Mouse (Mus musculus) MEL (cell line): Measurements from ENCODE around the gene Pip5k1b. TPM values are rescaled to one million over a fixed set of nuclear protein-coding genes. Genes with fewer than 3 reads are reported as not detected.

ENCODE experiments used
- DNase-seq: peaks from one replicate; pipeline ENCODE4 v3.0.0; 2011; ENCODE audit warnings: low read depth, low spot score
- H3K27ac ChIP-seq: 2 replicates; pipeline ENCODE4 v1.5.1; 2012; ENCODE audit warnings: low read depth, mild to moderate bottlenecking, control low read depth, low read length, moderate library complexity; ENCODE audit not compliant: control insufficient read depth
- H3K27me3 ChIP-seq, 2 experiments: fragments of 150-350 bp in 1 of 2; sonication (generic) in 1 of 2; 2 replicates each; pipeline ENCODE4 v1.6.1; 2012; ENCODE audit warnings: low read length in 2 of 2, mild to moderate bottlenecking in 2 of 2, improper control_type of control experiment in 1 of 2, moderate library complexity in 1 of 2; ENCODE audit not compliant: insufficient read depth in 2 of 2, control insufficient read depth in 1 of 2
- H3K36me3 ChIP-seq, 2 experiments: 2 replicates each; pipeline ENCODE4 v1.6.1; 2012 to 2014; ENCODE audit warnings: low read length in 2 of 2, improper control_type of control experiment in 1 of 2, inconsistent platforms in 1 of 2, mild to moderate bottlenecking in 1 of 2; ENCODE audit not compliant: insufficient read depth in 2 of 2, control insufficient read depth in 1 of 2
- H3K4me1 ChIP-seq, 2 experiments: fragments of 150-350 bp in 1 of 2; sonication (generic) in 1 of 2; 2 replicates each; pipeline ENCODE4 v1.6.1; 2012; ENCODE audit warnings: low read length in 2 of 2, improper control_type of control experiment in 1 of 2, mild to moderate bottlenecking in 1 of 2; ENCODE audit not compliant: insufficient read depth in 2 of 2, control insufficient read depth in 1 of 2
- H3K4me3 ChIP-seq, 2 experiments: fragments of 150-350 bp in 1 of 2; sonication (generic) in 1 of 2; 2 replicates each; pipeline ENCODE4 v1.5.1; 2012; ENCODE audit warnings: low read depth in 2 of 2, low read length in 2 of 2, mild to moderate bottlenecking in 2 of 2, moderate library complexity in 2 of 2, control low read depth in 1 of 2, improper control_type of control experiment in 1 of 2; ENCODE audit not compliant: control insufficient read depth in 1 of 2, insufficient read depth in 1 of 2
- H3K79me2 ChIP-seq: 2 replicates; pipeline ENCODE4 v1.6.1; 2012; ENCODE audit warnings: mild to moderate bottlenecking, low read length, moderate library complexity; ENCODE audit not compliant: control insufficient read depth, poor library complexity, insufficient read depth
- H3K9ac ChIP-seq: 2 replicates; pipeline ENCODE4 v1.6.1; 2012; ENCODE audit warnings: low read depth, mild to moderate bottlenecking, control low read depth, low read length, moderate library complexity; ENCODE audit not compliant: control insufficient read depth, poor library complexity, severe bottlenecking
- H3K9me3 ChIP-seq: fragments of 150-350 bp; sonication (generic); replicated peaks from 2 replicates; pipeline ENCODE4 v1.6.1; 2012; ENCODE audit warnings: mild to moderate bottlenecking, low read length, improper control_type of control experiment, moderate library complexity; ENCODE audit not compliant: insufficient read depth
- BHLHE40 ChIP-seq: IDR thresholded peaks from 2 replicates; pipeline ENCODE4 v1.6.1; 2012; ENCODE audit warnings: low read depth, mild to moderate bottlenecking, inconsistent platforms, low read length, improper control_type of control experiment, borderline replicate concordance
- ELF1 ChIP-seq: IDR thresholded peaks from 2 replicates; pipeline ENCODE4 v1.6.1; 2014; ENCODE audit warnings: low read depth, mild to moderate bottlenecking, inconsistent platforms, low read length, improper control_type of control experiment, moderate library complexity
- EP300 ChIP-seq, 2 experiments: IDR thresholded peaks; 2 replicates each; pipeline ENCODE4 v1.6.1; 2011; ENCODE audit warnings: improper control_type of control experiment in 2 of 2, low read length in 2 of 2, low read depth in 1 of 2, mild to moderate bottlenecking in 1 of 2
- ETS1 ChIP-seq: IDR thresholded peaks from 2 replicates; pipeline ENCODE4 v1.6.1; 2012; ENCODE audit warnings: low read depth, mild to moderate bottlenecking, inconsistent platforms, low read length, improper control_type of control experiment, moderate library complexity
- MXI1 ChIP-seq: IDR thresholded peaks from 2 replicates; pipeline ENCODE4 v1.6.1; 2011; ENCODE audit warnings: mild to moderate bottlenecking, low read depth, low read length, improper control_type of control experiment
- MYC ChIP-seq: IDR thresholded peaks from 2 replicates; pipeline ENCODE4 v1.6.1; 2011; ENCODE audit warnings: low read depth, mild to moderate bottlenecking, low read length, improper control_type of control experiment, moderate library complexity
- NELFE ChIP-seq: IDR thresholded peaks from 2 replicates; pipeline ENCODE4 v1.6.1; 2011; ENCODE audit warnings: low read depth, low read length, improper control_type of control experiment
- NRF1 ChIP-seq: IDR thresholded peaks from 2 replicates; pipeline ENCODE4 v1.6.1; 2014; ENCODE audit warnings: low read depth, mild to moderate bottlenecking, inconsistent platforms, low read length, improper control_type of control experiment, moderate library complexity; ENCODE audit not compliant: poor library complexity, insufficient read depth, severe bottlenecking
- POLR2A ChIP-seq, 2 experiments: IDR thresholded peaks; 2 replicates each; pipeline ENCODE4 v1.6.1; 2011 to 2012; ENCODE audit warnings: low read length in 2 of 2, mild to moderate bottlenecking in 2 of 2, control low read depth in 1 of 2, improper control_type of control experiment in 1 of 2, low read depth in 1 of 2, moderate library complexity in 1 of 2; ENCODE audit not compliant: control insufficient read depth in 1 of 2, insufficient read depth in 1 of 2, poor library complexity in 1 of 2
- POLR2AphosphoS2 ChIP-seq: IDR thresholded peaks from 2 replicates; pipeline ENCODE4 v1.6.1; 2011; ENCODE audit warnings: low read length, improper control_type of control experiment
- UBTF ChIP-seq: IDR thresholded peaks from 2 replicates; pipeline ENCODE4 v1.6.1; 2012; ENCODE audit warnings: low read depth, mild to moderate bottlenecking, inconsistent platforms, low read length, improper control_type of control experiment, moderate library complexity, borderline replicate concordance; ENCODE audit not compliant: insufficient read depth
- ZC3H11A ChIP-seq: IDR thresholded peaks from 2 replicates; pipeline ENCODE4 v1.6.1; 2012; ENCODE audit warnings: low read depth, mild to moderate bottlenecking, inconsistent platforms, low read length, improper control_type of control experiment
- ZKSCAN1 ChIP-seq: IDR thresholded peaks from 2 replicates; pipeline ENCODE4 v1.6.1; 2012; ENCODE audit warnings: low read depth, mild to moderate bottlenecking, inconsistent platforms, low read length, improper control_type of control experiment, moderate library complexity
- ZNF384 ChIP-seq: IDR thresholded peaks from 2 replicates; pipeline ENCODE4 v1.6.1; 2012; ENCODE audit warnings: low read depth, mild to moderate bottlenecking, inconsistent platforms, low read length, improper control_type of control experiment
- polyA plus RNA-seq, 2 experiments: library from polyadenylated mRNA; stranded (reverse) in 1 of 2; unstranded in 1 of 2; fragments of >175 nt in 1 of 2; fragments of >200 nt in 1 of 2; gene quantifications; 2 replicates each; pipeline versions ENCODE4 v1.2.1 to v1.2.4; 2012; ENCODE audit warnings: low replicate concordance in 2 of 2, low read depth in 1 of 2; ENCODE audit not compliant: insufficient read length in 2 of 2, insufficient read depth in 1 of 2, missing spikeins in 1 of 2
- total RNA-seq: library from RNA; depleted of rRNA; stranded (reverse); fragments of 300-350 nt; gene quantifications from 2 replicates; pipeline ENCODE4 v1.2.3, GENCODE M21; 2012

The Pip5k1b gene
- total and polyA plus RNA-seq, 3 experiments: 3.4 to 10.0 TPM; not detected in 1

GRCm38 (mm10) chr19:24476929-24477882, 78.5 kb downstream of the Pip5k1b start, which contains the start of gene Fam122a (continued):
- TF ChIP-seq ETS1 (0 out of 2 replicates have a peak, but pooled peaks have one; percentile 26), POLR2A (IDR thresholded peaks at IDR 0.05; ENCODE audit: control insufficient read depth in 1 of 2, insufficient read depth in 1 of 2, low read depth in 1 of 2, low read length in 2 of 2, poor library complexity in 1 of 2) (peak; percentile 85 to 87), NRF1 (peak; percentile 93), ELF1 (peak; percentile 87), NELFE (peak; percentile 97)

DNA sequence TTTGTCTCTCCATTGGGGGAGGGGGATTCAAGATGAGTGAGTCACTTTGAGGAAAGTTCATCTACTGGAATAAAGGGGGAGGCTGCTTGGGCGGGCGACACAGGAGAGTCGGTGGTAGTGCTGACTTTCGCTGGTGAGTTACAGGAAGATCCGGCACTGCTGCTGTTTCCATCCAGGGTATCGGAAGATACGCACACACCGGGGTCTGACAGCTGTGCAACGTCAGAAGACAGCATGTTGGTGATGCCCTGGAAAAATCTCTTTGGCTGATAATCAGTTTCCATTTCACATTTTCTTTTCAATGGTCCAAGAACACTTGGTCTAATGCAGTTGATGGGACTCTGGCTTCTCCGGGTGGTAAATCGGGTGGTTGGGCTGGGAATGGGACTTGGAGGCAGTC, 79.2 kb downstream of the Pip5k1b start:
- H3K9ac ChIP-seq: peak overlapping the region; percentile 91
- peaks cover 20% of the 10 kb centered on the region for H3K79me2 ChIP-seq
- H3K9me3 ChIP-seq: no peaks in the 10 kb centered on the region
- H3K4me3 ChIP-seq: peak overlapping the region; percentile 77 to 89
- peak; percentile 73 for DNase-seq
- TF ChIP-seq BHLHE40 (no peak), ZC3H11A (no peak), UBTF (no peak), MXI1 (peak; percentile 48; the same call in 1 of the 2 replicates)
- peaks cover 0 to 13% of the 10 kb centered on the region in 2 experiments; a peak in 2 of 4 replicates for H3K36me3 ChIP-seq
- H3K27me3 ChIP-seq: no peaks in the 10 kb centered on the region
- peaks cover 5 to 16% of the 10 kb centered on the region in 2 experiments for H3K4me1 ChIP-seq
- peak overlapping the region; percentile 64 for H3K27ac ChIP-seq

DNA sequence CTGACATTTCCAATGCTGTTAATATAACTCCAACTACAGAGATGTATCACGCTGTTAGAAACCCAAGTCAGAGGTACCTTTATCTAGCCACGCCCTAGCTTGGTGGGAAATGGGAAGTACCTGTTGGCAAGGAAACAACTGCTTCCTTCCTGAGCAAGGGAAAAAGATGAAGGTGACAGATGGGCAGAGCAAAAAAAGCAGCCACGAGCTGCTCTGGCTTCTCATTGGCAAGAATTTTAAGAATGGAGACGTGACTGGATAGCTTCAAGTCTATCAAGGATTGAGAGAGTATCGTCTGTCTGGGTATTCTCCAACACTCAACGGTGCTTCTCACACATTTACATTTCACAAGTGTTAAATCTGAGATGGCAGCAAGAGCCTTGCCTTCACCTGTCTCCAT, 80.4 kb downstream of the Pip5k1b start:
- TF ChIP-seq ZKSCAN1 (no peak), EP300 (IDR thresholded peaks at IDR 0.05; ENCODE audit: low read depth in 1 of 2, low read length in 2 of 2) (peak in 1 of 2 experiments; percentile 9; a peak in 1 of 4 replicates), POLR2AphosphoS2 (0 out of 2 replicates have a peak, but pooled peaks have one; percentile 30), MYC (no peak), NELFE (no peak), POLR2A (IDR thresholded peaks at IDR 0.05; ENCODE audit: control insufficient read depth in 1 of 2, insufficient read depth in 1 of 2, low read depth in 1 of 2, low read length in 2 of 2, poor library complexity in 1 of 2) (peak in 1 of 2 experiments; percentile 36; a peak in 1 of 4 replicates), ETS1 (no peak), ZNF384 (peak; percentile 2; the same call in 1 of the 2 replicates)
- peaks cover 5 to 16% of the 10 kb centered on the region in 2 experiments for H3K4me1 ChIP-seq
- peaks cover 20% of the 10 kb centered on the region for H3K79me2 ChIP-seq
- H3K27ac ChIP-seq: no peak overlapping the region
- peak; percentile 51 for DNase-seq
- H3K36me3 ChIP-seq: peaks cover 0 to 13% of the 10 kb centered on the region in 2 experiments; a peak in 2 of 4 replicates
- no peaks in the 10 kb centered on the region for H3K9me3 ChIP-seq
- H3K4me3 ChIP-seq: no peak overlapping the region
- H3K9ac ChIP-seq: no peak overlapping the region
- no peaks in the 10 kb centered on the region for H3K27me3 ChIP-seq
